Mouse (Mus musculus) bone marrow, adult 2 months (tissue): ENCODE measurements at regions not wholly inside any gene's neighbourhood (a gene's known extent, or its start where the extent isn't known, plus 50 kb on each side); places are given as distances from the start of the nearest gene placed in this dataset.

ENCODE experiments used
- CTCF ChIP-seq: fragments of 200-500 bp; IDR thresholded peaks from 2 replicates; pipeline ENCODE4 v1.5.1; 2011; ENCODE audit warnings: low read length, control low read depth; ENCODE audit not compliant: control insufficient read depth, insufficient read depth
- POLR2A ChIP-seq: fragments of 200-500 bp; IDR thresholded peaks from 2 replicates; pipeline ENCODE4 v1.6.1; 2011; ENCODE audit warnings: low read depth, mild to moderate bottlenecking, control low read depth, low read length, borderline replicate concordance; ENCODE audit not compliant: control insufficient read depth

DNA sequence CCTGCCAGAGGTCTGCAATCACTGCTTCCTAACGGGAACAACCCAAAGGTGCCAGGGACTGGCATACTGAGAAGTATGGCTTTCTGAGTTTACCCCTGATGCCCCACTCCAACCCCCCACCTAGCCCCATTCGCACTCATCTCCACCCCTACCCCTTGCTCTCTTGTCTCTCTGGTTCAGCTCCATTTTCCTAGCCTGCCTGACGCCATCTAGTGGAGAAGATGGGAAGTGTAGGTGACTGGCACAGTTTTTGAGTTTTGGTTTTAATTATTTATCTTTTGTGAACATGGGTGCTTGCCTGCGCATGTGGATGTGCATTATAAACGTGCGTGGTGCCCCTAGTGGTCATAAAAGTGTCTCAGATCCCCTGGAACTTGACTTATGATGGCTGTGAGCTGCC lies 352.3 kb upstream of the Hs6st1 start:
- TF ChIP-seq POLR2A (no peak), CTCF (no peak)
